Mouse (Mus musculus) heart, postnatal 10 days (tissue): Measurements from ENCODE around the gene Syt1. TPM values are rescaled to one million over a fixed set of nuclear protein-coding genes. Genes with fewer than 3 reads are reported as not detected.

Source experiments
- DNase-seq, 2 experiments: peaks; one replicate each; pipeline ENCODE4 v3.0.0; 2021
- intact Hi-C: fragments of 180-260 bp; cut with DNase I; formaldehyde crosslinking; loops from one replicate; pipeline ENCODE4 v1.15.1; 2025
- total RNA-seq, 2 experiments: library from RNA; stranded (reverse); gene quantifications; 2 replicates each; pipeline ENCODE4 v1.2.3; 2021

Gene Syt1
- total RNA-seq, 2 experiments from 2014 or later, result 0.07 TPM

- intact Hi-C loops, result no loop called here
- DNase-seq, result no peak
Measured at GRCm38 (mm10) chr10:108886781-108887180, 124.0 kb downstream of the Syt1 start.

- no peak for DNase-seq
- intact Hi-C loops, result no loop called here
Measured at GRCm38 (mm10) chr10:108885769-108886168, 125.0 kb downstream of the Syt1 start.

- DNase-seq, result no peak
- intact Hi-C loops, result no loop called here
Measured at GRCm38 (mm10) chr10:108884520-108884919, 126.3 kb downstream of the Syt1 start.

GRCm38 (mm10) chr10:108880372-108880771 is 130.4 kb downstream of the Syt1 start:
- DNase-seq, result no peak
- intact Hi-C loops, result no loop called here

GRCm38 (mm10) chr10:108875730-108876129 is 135.1 kb downstream of the Syt1 start:
- intact Hi-C loops, result no loop called here
- no peak for DNase-seq

- no peak for DNase-seq
- intact Hi-C loops, result no loop called here
Measured at GRCm38 (mm10) chr10:108874687-108875086, 136.1 kb downstream of the Syt1 start.

- intact Hi-C loops, result no loop called here
- DNase-seq, result no peak
Measured at GRCm38 (mm10) chr10:108872359-108872758, 138.4 kb downstream of the Syt1 start.

- DNase-seq, result no peak
- intact Hi-C loops, result no loop called here
Measured at GRCm38 (mm10) chr10:108870586-108870985, 140.2 kb downstream of the Syt1 start.

GRCm38 (mm10) chr10:108868136-108868535 is 142.6 kb downstream of the Syt1 start:
- intact Hi-C loops, result no loop called here
- peak; percentile 4 to 28 for DNase-seq

GRCm38 (mm10) chr10:108867202-108867601 is 143.6 kb downstream of the Syt1 start:
- intact Hi-C loops, result no loop called here

GRCm38 (mm10) chr10:108865586-108865985 is 145.2 kb downstream of the Syt1 start:
- intact Hi-C loops, result no loop called here
- no peak for DNase-seq

More at GRCm38 (mm10) chr10:108867202-108867601, 143.6 kb downstream of the Syt1 start:
- peak; percentile 33 to 54 for DNase-seq

- intact Hi-C loops, result no loop called here
- no peak for DNase-seq
Measured at GRCm38 (mm10) chr10:108855986-108856385, 154.8 kb downstream of the Syt1 start.

GRCm38 (mm10) chr10:108852757-108853156 is 158.0 kb downstream of the Syt1 start:
- intact Hi-C loops, result no loop called here
- no peak for DNase-seq

- no peak for DNase-seq
- intact Hi-C loops, result no loop called here
Measured at GRCm38 (mm10) chr10:108837434-108837833, 173.3 kb downstream of the Syt1 start.

GRCm38 (mm10) chr10:108832248-108832647 is 178.5 kb downstream of the Syt1 start:
- no peak for DNase-seq
- intact Hi-C loops, result no loop called here

GRCm38 (mm10) chr10:108831801-108832200 is 179.0 kb downstream of the Syt1 start:
- intact Hi-C loops, result no loop called here
- DNase-seq, result no peak

GRCm38 (mm10) chr10:108822273-108822672 is 188.5 kb downstream of the Syt1 start:
- no peak for DNase-seq
- intact Hi-C loops, result no loop called here

GRCm38 (mm10) chr10:108815339-108815738 is 195.4 kb downstream of the Syt1 start:
- no peak for DNase-seq
- intact Hi-C loops, result no loop called here

GRCm38 (mm10) chr10:108804380-108804779 is 206.4 kb downstream of the Syt1 start:
- DNase-seq, result peak in 1 of 2 experiments; percentile 2
- intact Hi-C loops, result no loop called here

GRCm38 (mm10) chr10:108800776-108801175 is 210.0 kb downstream of the Syt1 start:
- intact Hi-C loops, result no loop called here
- no peak for DNase-seq

- intact Hi-C loops, result no loop called here
- DNase-seq, result no peak
Measured at GRCm38 (mm10) chr10:108798826-108799225, 212.0 kb downstream of the Syt1 start.

GRCm38 (mm10) chr10:108782817-108783216 is 228.0 kb downstream of the Syt1 start:
- intact Hi-C loops, result no loop called here

GRCm38 (mm10) chr10:108780614-108781013 is 230.2 kb downstream of the Syt1 start:
- no peak for DNase-seq
- intact Hi-C loops, result no loop called here

More at GRCm38 (mm10) chr10:108782817-108783216, 228.0 kb downstream of the Syt1 start:
- no peak for DNase-seq
